Mouse (Mus musculus) C2C12 (cell line): ENCODE data around the gene Senp8. TPM values are rescaled to one million over a fixed set of nuclear protein-coding genes. Genes with fewer than 3 reads are reported as not detected.

Experiments
- H3K27me3 ChIP-seq: one replicate; pipeline ENCODE4 v1.6.1; 2011; ENCODE audit not compliant: control insufficient read depth, insufficient read depth, insufficient read length
- H3K36me3 ChIP-seq: one replicate; pipeline ENCODE4 v1.6.1; 2011; ENCODE audit not compliant: control insufficient read depth, insufficient read depth
- H3K4me3 ChIP-seq: one replicate; pipeline ENCODE4 v1.5.1; 2011; ENCODE audit warnings: mild to moderate bottlenecking, control low read depth; ENCODE audit not compliant: poor library complexity, insufficient read depth, severe bottlenecking
- H3K79me2 ChIP-seq: one replicate; pipeline ENCODE4 v1.6.1; 2011; ENCODE audit not compliant: control insufficient read depth, insufficient read depth
- H3K79me3 ChIP-seq: one replicate; pipeline ENCODE4 v1.6.1; 2011; ENCODE audit warnings: low read depth, control low read depth
- H3ac ChIP-seq: one replicate; pipeline ENCODE3; 2011; ENCODE audit warnings: low read depth; ENCODE audit not compliant: control insufficient read depth, insufficient read length
- CEBPB ChIP-seq: IDR thresholded peaks from one replicate; pipeline ENCODE4 v1.6.1; 2011; ENCODE audit warnings: low read depth, mild to moderate bottlenecking, control low read depth, moderate library complexity
- CTCF ChIP-seq: IDR thresholded peaks from one replicate; pipeline ENCODE4 v1.5.1; 2011; ENCODE audit not compliant: control insufficient read depth, insufficient read depth, insufficient read length
- FOSL1 ChIP-seq: IDR thresholded peaks from one replicate; pipeline ENCODE4 v1.8.0; 2011; ENCODE audit warnings: mild to moderate bottlenecking, low read length; ENCODE audit not compliant: poor library complexity, insufficient read depth, severe bottlenecking
- MAX ChIP-seq: IDR thresholded peaks from one replicate; pipeline ENCODE4 v1.6.1; 2011; ENCODE audit warnings: mild to moderate bottlenecking, control low read depth
- MYOD1 ChIP-seq: IDR thresholded peaks from one replicate; pipeline ENCODE4 v1.6.1; 2011; ENCODE audit warnings: low read depth; ENCODE audit not compliant: control insufficient read depth, insufficient read length
- MYOG ChIP-seq: IDR thresholded peaks from one replicate; pipeline ENCODE4 v1.6.1; 2011; ENCODE audit not compliant: control insufficient read depth, insufficient read length; ENCODE audit errors: extremely low read depth
- USF1 ChIP-seq: IDR thresholded peaks from one replicate; pipeline ENCODE4 v1.6.1; 2011; ENCODE audit warnings: low read depth, mild to moderate bottlenecking, control low read depth, moderate library complexity
- polyA plus RNA-seq: library from polyadenylated mRNA; unstranded; fragments of >200 nt; fragmentation: generic; extraction: Trizol; gene quantifications from one replicate; pipeline ENCODE4 v1.2.1, GENCODE M21; 2012; ENCODE audit warnings: missing spikeins

Senp8 gene
- polyA plus RNA-seq, 1 experiment: 2.1 TPM

GRCm38 (mm10) chr9:59723096-59723657 is 27.3 kb downstream of the Senp8 start:
- no peaks in the 10 kb centered on the region for H3K79me3 ChIP-seq
- H3K79me2 ChIP-seq: no peaks in the 10 kb centered on the region
- TF ChIP-seq FOSL1: no peak
- TF ChIP-seq CTCF: peak; percentile 56
- TF ChIP-seq CEBPB: no peak
- no peaks in the 10 kb centered on the region for H3K27me3 ChIP-seq
- no peaks in the 10 kb centered on the region for H3K36me3 ChIP-seq
- no peak overlapping the region for H3ac ChIP-seq
- no peak overlapping the region for H3K4me3 ChIP-seq

GRCm38 (mm10) chr9:59721144-59721543 is 29.4 kb downstream of the Senp8 start:
- TF ChIP-seq MAX (no peak), MYOG (no peak), CTCF (no peak), MYOD1 (no peak), FOSL1 (no peak)
- no peak overlapping the region for H3ac ChIP-seq
- no peaks in the 10 kb centered on the region for H3K36me3 ChIP-seq
- H3K79me2 ChIP-seq: no peaks in the 10 kb centered on the region
- no peaks in the 10 kb centered on the region for H3K27me3 ChIP-seq
- H3K79me3 ChIP-seq: no peaks in the 10 kb centered on the region
- H3K4me3 ChIP-seq: no peak overlapping the region

GRCm38 (mm10) chr9:59718237-59718636 is 32.3 kb downstream of the Senp8 start:
- Histone ChIP-seq H3K79me3 (no peaks in the 10 kb centered on the region), H3ac (no peak overlapping the region), H3K4me3 (no peak overlapping the region), H3K79me2 (no peaks in the 10 kb centered on the region), H3K36me3 (no peaks in the 10 kb centered on the region), H3K27me3 (no peaks in the 10 kb centered on the region)
- TF ChIP-seq MYOD1 (no peak), MYOG (no peak), CEBPB (no peak), USF1 (no peak), MAX (no peak), CTCF (no peak), FOSL1 (no peak)

GRCm38 (mm10) chr9:59716275-59716898 is 34.1 kb downstream of the Senp8 start:
- H3K36me3 ChIP-seq: no peaks in the 10 kb centered on the region
- no peak for TF ChIP-seq CEBPB
- TF ChIP-seq MAX: no peak
- TF ChIP-seq USF1: no peak
- TF ChIP-seq MYOG: no peak
- no peak for TF ChIP-seq CTCF
- H3K79me3 ChIP-seq: no peaks in the 10 kb centered on the region
- H3K4me3 ChIP-seq: no peak overlapping the region
- no peak overlapping the region for H3ac ChIP-seq
- H3K79me2 ChIP-seq: no peaks in the 10 kb centered on the region
- no peaks in the 10 kb centered on the region for H3K27me3 ChIP-seq

- no peak overlapping the region for H3K4me3 ChIP-seq
- no peaks in the 10 kb centered on the region for H3K27me3 ChIP-seq
- no peak for TF ChIP-seq FOSL1
- no peak for TF ChIP-seq MAX
- TF ChIP-seq MYOG: no peak
- TF ChIP-seq MYOD1: no peak
- TF ChIP-seq CTCF: no peak
- no peak for TF ChIP-seq USF1
- TF ChIP-seq CEBPB: no peak
Measured at GRCm38 (mm10) chr9:59709225-59709624, 41.3 kb downstream of the Senp8 start.

More at GRCm38 (mm10) chr9:59709225-59709624, 41.3 kb downstream of the Senp8 start:
- Histone ChIP-seq H3K79me3 (no peaks in the 10 kb centered on the region), H3ac (no peak overlapping the region), H3K79me2 (no peaks in the 10 kb centered on the region), H3K36me3 (no peaks in the 10 kb centered on the region)
